Mouse (Mus musculus) sigmoid colon, adult 10 weeks (tissue): Measurements from ENCODE around the gene Wrap53. TPM values are rescaled to one million over a fixed set of nuclear protein-coding genes. Genes with fewer than 3 reads are reported as not detected.

Experiments used
- polyA plus RNA-seq: library from polyadenylated mRNA; stranded (reverse); fragments of 350-450 nt; fragmentation: Illumina TruSeq; extraction: RNeasy Lipid Tissue Mini Kit (QIAGEN cat#74804); gene quantifications from one replicate; pipeline ENCODE4 v1.2.3, GENCODE M21; 2014; ENCODE audit warnings: low read depth, low replicate concordance

Gene Wrap53
- 1.9 TPM for polyA plus RNA-seq

GRCm38 (mm10) chr11:69580091-69580514, at the start of gene Wrap53, which contains the start of gene Trp53:
TSS of gene Wrap53 (minus strand) at chr11:69580255.
TSS of gene Trp53 (plus strand) at chr11:69580359.

GRCm38 (mm10) chr11:69621571-69622268, 41.7 kb upstream of the Wrap53 start, which contains the start of gene Sat2:
TSS of gene Sat2 (plus strand) at chr11:69622024.

DNA sequence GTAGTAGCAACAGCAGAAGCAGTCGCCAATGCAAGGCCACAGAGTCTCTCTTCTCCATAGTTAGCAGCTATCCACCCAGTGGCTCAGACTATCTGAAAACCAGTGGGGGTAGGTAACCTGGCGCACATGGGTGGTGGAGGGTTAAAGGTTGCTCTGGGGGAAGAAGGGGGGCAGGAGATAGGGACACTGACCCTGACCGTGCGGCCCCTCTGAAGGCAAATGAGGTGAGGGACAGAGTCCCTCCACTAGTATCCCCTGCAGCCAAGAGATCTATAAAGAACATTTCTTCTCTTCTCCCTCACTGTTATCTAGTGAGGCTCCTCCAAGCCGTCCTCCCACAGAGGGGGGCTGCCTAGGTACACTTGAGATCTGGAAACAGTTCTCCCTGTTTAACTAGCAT, 37.8 kb upstream of the Wrap53 start, which contains the start of gene Shbg:
Shbg (minus strand) TSS at position 101 of the 400 bp plus-strand sequence.

GRCm38 (mm10) chr11:69605726-69606490, 25.9 kb upstream of the Wrap53 start, which contains the start of gene Atp1b2:
TSS of gene Atp1b2 (minus strand) at chr11:69605942.

DNA sequence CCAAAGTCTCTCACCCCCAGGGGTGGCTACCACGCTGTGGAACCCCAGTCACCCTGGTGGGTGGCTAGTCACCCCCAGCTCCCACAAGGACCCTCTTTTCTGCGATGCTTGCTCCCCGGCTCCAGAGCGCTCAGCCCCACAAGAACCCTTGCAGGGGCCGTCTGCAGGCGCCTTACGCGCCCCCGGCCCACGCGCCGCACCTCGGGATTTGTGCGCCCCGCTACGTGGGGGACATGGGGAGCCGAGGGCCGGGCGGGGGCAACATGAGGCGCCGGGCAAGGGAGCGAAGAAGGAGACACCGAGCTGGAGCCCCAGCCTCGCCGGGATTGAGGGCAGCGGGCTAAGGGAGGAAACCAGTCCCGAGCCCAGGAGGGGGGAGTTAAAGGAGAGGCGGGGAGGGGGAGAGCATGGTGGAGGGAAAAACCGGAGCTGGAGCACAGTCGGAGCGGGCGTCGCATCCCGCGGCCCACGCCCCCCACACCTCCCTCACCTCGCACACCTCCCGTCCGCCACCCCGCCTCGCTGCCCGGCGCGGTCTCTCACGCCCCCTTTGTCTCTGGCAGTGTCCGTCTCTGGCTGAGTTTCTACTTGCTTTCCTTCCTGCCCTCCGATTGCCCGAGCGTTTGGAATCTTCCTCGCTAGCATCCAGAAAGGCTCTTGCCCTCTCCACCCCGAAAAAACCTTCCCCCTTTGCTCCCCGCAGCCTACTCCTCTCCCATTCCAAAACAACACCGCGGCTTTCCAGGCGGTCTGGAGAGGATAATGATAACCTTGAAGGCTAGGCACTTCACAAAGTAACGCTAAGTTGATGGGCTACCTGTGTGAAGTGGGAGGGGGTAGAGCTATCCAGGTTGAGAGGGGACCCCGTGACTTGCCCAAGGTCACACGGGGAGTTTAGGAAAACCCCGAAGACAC, 19.9 kb downstream of the Wrap53 start, which contains the start of gene Efnb3:
Efnb3 (minus strand) TSS at position 355 of the 915 bp plus-strand sequence.

DNA sequence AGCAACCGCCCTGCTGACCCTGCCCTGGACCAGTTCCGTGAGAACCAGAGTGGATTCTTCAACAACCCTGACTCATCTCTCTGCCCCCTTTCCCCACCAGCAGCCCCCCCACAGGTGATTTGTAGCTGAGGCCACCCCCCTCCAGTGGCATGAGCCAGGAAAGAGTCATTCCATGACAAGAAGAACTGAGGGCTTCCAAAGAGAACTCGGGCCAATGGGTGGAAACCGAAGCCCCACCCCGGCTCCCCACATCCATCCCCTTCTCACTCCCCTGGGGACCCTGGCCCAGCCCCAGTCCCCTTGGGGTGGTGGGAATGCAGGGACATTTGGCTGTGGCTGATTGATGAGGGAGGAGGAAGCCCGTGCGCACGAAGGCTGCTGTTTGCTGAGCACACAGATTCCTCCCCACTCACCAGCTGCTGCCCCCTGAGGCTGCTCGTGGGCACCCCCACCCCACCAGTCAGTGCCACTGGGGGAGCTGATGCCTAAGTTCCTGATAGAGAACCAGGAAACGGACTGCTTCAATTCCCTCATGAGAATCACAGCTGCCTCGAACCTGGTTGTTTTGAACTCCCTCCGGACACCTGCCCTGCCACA, 30.9 kb downstream of the Wrap53 start, which contains the start of gene Dnah2:
Dnah2 (minus strand) TSS at position 51 of the 597 bp plus-strand sequence.

Other genes with a start within 250 kb of the Wrap53 start
- gene Rnf227, start 239.8 kb downstream of the Wrap53 start, polyA plus RNA-seq = 5.9 TPM
- gene Chd3, start 210.8 kb downstream of the Wrap53 start, polyA plus RNA-seq = 17.9 TPM
- gene Naa38, start 184.8 kb downstream of the Wrap53 start, polyA plus RNA-seq = 5.3 TPM
- gene Cyb5d1, start 184.6 kb downstream of the Wrap53 start, polyA plus RNA-seq = 31.9 TPM
- not detected for gene Tmem88, start 182.0 kb downstream of the Wrap53 start, polyA plus RNA-seq
- gene Kdm6b, start 166.6 kb downstream of the Wrap53 start, polyA plus RNA-seq = 7.2 TPM
- gene Dnah2, start 31.1 kb downstream of the Wrap53 start, polyA plus RNA-seq = 0.13 TPM
- gene Efnb3, start 20.1 kb downstream of the Wrap53 start, polyA plus RNA-seq = 0.38 TPM
- gene Trp53, start 104 bp upstream of the Wrap53 start, polyA plus RNA-seq = 6.8 TPM
- 6.9 TPM for gene Atp1b2, start 25.7 kb upstream of the Wrap53 start, polyA plus RNA-seq
- not detected for gene Shbg, start 37.6 kb upstream of the Wrap53 start, polyA plus RNA-seq
- gene Sat2, start 41.8 kb upstream of the Wrap53 start, polyA plus RNA-seq = 1.7 TPM
- 12.4 TPM for gene Fxr2, start 52.7 kb upstream of the Wrap53 start, polyA plus RNA-seq
- gene Sox15, start 75.1 kb upstream of the Wrap53 start, polyA plus RNA-seq = not detected
- gene Mpdu1, start 82.4 kb upstream of the Wrap53 start, polyA plus RNA-seq = 20.3 TPM
- gene Cd68, start 85.9 kb upstream of the Wrap53 start, polyA plus RNA-seq = 2.6 TPM
- gene Eif4a1, start 92.2 kb upstream of the Wrap53 start, polyA plus RNA-seq = 463 TPM
- gene Senp3, start 101.8 kb upstream of the Wrap53 start, polyA plus RNA-seq = 129 TPM
- gene Tnfsf13, start 105.5 kb upstream of the Wrap53 start, polyA plus RNA-seq = 38.2 TPM
- 1.6 TPM for gene Tnfsf12, start 115.6 kb upstream of the Wrap53 start, polyA plus RNA-seq
- gene Tnfsfm13, start 115.8 kb upstream of the Wrap53 start, polyA plus RNA-seq = 8.2 TPM
- 25.7 TPM for gene Polr2a, start 178.4 kb upstream of the Wrap53 start, polyA plus RNA-seq
- gene Slc35g3, start 181.7 kb upstream of the Wrap53 start, polyA plus RNA-seq = not detected
- gene Zbtb4, start 185.7 kb upstream of the Wrap53 start, polyA plus RNA-seq = 17.7 TPM
- 4.0 TPM for gene Chrnb1, start 215.7 kb upstream of the Wrap53 start, polyA plus RNA-seq
- gene Fgf11, start 221.6 kb upstream of the Wrap53 start, polyA plus RNA-seq = 9.5 TPM
- gene Tmem102, start 225.4 kb upstream of the Wrap53 start, polyA plus RNA-seq = 11.7 TPM
- not detected for gene Gm39566, start 235.0 kb upstream of the Wrap53 start, polyA plus RNA-seq
- gene Spem2, start 238.2 kb upstream of the Wrap53 start, polyA plus RNA-seq = not detected
- gene Spem1, start 241.9 kb upstream of the Wrap53 start, polyA plus RNA-seq = not detected